Mouse (Mus musculus) fat pad, adult 2 months (tissue): ENCODE data around the gene Cdk14.

ENCODE experiments used
- DNase-seq: peaks from one replicate; pipeline ENCODE4 v3.0.0-alpha.2; 2011; ENCODE audit warnings: low read depth, low spot score; ENCODE audit errors: extremely low read depth

Cdk14 gene

DNA sequence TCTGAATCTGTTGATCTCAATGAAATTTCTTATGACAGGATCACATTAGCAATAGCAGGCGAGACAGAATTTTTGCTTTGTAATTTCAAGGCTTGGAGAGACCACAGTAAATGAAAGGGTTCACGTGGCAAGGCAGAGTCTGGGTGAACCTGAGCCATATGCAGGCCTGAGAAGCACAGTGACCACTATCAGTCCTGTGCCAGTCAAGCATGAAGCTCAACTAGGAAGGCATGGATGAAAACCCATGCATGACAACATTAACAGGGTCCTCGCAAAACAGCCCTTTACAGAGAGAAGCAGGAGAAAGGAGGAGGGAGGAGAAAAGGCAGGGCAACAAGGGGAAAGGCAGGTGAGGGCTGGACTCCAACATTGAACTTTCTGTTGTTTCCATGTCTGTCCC is 311.1 kb downstream of the Cdk14 start:
- DNase-seq: no peak

DNA sequence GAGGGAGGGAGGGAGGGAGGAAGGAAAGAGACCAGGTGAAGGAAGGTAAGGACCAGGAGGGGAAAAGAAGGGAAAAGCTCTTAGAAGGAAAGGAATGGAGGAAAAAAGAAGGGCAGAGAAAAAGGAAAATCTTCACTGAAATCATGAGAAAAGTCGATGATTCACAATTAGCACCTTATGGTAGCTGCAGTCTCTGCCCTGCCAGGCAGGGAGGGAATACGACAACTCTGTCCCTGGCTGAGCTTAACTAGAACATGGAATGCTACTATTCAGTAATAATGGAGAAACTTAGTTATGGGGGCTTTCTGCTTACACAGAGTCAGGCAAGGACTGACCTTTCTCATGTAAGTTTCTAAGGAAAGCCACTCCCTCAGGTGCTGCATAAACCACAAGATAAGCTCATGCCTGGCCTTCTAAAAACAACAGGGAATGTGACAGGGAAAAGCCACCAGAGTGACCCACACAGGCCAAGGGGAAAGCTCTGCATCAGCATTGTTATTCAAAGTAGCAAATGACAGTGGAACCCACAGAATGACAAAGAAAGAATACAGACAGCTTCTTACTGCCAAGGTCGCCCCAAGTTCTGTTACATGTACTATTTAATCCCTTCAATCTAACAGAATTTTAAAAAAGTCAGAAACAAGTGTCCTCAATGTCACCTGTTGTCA is 323.7 kb downstream of the Cdk14 start:
- DNase-seq: no peak

DNA sequence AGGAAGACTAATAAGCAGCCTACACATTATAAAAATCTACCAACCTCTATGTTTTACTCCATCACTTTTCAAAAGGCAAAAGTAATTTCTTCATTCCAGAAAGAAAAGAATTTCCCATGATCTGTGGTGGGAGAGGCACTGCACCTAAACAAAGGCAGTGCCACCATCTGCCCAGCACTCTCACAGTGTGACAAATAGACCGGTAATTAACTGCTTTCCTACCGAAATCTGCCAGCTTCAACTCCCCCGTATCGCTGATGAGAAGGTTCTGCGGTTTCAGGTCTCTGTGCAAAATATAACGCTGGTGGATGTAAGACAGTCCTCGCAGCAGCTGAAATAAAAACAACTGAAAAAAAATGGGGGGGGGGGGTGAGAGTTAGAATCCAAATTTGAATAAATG is 327.4 kb downstream of the Cdk14 start:
- no peak for DNase-seq

DNA sequence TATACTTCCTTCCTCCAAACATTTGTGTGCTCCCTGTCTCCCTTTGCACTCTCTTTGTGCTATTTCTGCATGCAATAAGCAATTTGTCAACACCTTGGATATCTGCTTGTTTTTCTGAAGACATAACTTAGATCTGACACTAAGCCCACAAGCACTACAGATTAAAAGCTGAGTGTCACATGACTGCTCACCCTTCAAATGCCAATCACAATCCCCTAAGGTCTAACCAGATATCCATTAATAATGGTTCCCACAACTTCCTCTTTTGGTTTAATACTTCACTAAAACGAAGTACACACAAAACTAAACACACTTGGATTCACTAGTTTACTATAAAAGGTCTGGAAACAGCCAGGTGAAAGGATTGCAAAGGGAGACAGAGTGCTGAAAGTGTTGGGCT is 348.6 kb downstream of the Cdk14 start:
- no peak for DNase-seq

DNA sequence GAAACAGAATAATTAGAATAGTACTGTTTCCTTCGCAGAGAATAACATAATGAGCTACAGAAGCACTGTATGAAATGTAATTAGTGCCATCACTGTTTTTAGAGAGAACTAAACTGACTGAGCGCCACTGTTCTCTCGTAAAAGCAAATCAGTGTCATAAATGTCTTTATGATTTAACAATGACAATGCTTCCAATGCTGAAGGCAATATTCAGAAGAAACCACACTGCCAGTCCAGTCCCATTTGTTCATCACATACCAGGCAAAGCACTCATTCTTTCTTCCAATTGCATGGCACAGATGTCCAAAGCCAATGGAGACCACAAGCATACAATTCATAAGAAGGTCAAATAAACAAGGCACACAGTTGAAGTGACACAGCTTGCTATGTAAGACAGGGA is 355.4 kb downstream of the Cdk14 start:
- DNase-seq: no peak

DNA sequence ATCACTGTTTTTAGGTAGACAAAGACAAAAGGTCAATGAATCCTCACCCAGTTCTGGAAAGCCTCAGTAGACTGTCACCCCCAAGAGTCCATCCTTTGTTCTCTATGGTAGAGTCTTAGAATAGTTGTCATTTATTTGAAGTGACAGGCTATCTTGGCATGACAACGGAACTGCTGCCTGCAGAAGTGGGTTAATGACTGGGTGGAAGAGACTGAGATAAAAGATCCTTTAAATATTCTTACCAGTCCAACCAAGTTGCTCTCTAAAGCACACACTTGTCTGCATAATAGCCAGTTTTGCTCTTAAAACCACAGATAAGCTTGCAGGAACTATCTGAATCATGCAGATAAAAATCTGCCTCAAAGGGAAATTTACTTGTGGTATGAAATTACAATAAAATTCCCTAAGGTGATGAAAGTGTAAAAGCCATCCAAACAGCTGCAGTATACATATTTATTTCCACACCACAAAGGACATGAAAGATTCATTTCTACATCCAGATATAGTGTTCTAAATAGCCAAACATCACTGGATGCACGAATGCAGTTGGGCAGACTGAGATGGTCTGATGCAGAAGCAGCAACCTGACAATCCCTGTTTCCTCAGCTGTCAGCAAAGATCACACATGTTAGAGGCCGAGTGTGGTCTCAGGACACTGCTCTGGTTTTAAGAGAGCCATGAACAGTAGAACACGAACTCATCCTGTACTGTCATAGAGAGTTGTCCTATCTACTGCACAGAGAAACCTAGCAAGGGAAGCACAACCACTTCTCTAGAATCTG is 363.8 kb downstream of the Cdk14 start:
- DNase-seq: no peak

DNA sequence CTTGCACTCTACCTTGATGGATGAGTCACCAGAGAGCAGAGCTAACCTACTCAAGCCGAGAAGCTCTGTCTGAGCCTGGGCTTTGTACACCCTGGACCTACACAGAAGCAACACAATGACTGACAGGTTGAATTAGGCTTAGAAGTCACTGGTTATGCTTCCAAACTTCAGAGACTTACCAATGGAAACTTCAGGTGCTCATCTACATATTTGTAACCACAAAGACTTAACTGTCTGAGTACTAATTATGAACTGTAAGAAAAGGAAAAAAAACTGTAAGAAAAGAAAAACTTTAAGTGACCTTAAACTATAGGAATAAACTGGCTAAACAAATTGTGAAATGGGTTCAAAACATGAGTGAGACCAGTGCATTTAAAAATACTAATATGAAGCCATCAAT is 364.6 kb downstream of the Cdk14 start:
- no peak for DNase-seq

DNA sequence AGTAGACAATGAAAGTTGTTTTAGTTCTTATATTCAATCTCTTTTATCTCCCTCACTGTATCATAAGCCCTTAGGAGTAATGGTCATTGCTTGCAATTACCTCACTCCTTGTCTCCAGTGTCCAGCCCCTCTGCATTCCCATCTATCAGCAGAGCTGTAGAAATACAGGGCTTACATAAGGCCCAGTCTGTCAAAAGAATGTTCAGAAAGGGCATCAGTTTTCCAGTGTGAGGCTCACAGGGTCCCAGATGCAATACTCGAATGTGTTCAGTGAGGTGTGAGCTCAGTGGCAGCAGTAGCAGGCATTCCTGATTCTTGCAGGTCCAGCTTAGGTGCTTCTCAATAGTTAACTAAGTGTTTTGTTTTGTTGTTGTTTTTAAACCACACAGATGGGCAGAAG is 365.8 kb downstream of the Cdk14 start:
- no peak for DNase-seq

DNA sequence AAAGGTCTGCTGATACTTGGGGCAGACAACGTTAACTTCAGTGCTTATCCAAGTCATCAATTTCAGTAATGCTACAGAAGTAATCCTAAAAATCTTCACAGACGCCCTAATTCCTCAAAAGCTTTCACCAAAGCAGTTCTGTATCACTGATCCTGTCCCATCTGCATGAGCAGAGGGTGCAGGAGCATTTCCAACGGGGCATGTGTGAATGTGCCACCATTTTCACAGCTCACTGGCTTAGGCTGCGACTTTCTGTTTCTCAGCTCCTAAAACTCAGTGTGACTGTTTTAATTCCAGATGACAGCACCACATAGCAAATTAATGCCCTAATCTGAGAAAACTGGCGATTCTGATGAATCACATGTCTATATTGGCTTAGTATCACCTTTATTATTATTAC is 375.8 kb downstream of the Cdk14 start:
- DNase-seq: no peak

DNA sequence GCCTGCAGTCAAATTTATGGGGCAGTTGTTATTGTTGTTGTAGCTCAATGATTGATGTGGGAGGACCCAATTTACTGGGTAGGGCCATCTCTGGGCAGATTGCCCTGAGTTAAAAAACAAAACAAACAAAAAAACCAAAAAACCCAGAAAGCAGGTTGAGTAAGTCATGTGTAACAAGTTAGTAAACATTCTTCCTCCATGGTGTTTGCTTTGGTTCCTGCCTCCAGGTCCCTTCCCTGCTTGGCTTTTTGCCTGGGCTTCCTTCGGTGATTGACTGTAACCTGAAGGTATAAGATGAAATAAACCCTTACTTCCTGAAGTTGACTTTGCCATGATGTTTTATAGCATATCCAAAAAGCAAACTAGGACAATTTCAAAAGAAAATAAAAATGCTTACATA is 377.4 kb downstream of the Cdk14 start:
- no peak for DNase-seq

DNA sequence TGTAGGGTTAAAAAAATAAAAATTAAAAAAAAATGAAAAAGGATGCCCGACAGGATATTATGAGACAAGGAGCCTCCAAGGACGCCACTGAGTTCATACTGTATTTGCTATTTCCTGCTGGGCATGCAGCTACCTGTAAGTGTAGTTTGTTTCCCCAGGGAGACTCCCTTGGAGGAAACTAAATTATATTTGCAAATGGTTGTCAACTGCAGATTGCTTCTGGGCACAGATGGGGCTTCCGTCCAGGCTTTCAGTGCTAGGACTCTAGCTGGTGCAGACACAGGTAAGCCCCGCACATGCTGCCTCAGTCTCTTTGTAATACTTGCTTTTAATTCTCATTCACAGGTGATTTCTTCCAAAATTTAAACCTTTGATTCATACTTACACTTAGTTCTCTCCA is 378.6 kb downstream of the Cdk14 start:
- no peak for DNase-seq

DNA sequence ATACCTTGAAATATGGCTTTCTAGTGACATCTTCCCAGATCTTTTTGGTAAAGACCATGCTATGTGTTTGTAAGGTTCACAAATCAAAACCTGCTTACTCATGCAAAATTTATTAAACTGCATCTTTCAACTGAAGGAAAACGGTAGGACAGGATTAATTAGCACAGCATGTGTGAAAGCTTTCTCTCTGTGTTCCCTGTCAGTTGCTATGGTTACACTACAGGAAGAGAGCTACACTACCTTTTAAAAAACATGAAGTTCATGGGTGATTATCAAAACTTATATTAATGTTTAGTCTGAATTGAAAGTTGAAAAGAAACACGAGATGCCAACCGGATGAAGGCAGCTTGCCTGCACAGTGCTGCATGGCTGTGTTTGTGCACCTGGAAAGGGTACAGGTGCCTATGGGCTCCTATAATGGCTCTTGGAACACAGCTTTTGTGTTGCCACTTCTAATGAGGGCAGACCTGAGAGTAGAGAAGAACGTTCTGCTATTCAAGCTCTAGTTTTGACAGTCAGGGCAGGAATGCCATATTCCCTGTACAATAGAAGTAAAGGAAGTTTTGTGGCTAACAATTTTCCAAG is 380.3 kb downstream of the Cdk14 start:
- no peak for DNase-seq

DNA sequence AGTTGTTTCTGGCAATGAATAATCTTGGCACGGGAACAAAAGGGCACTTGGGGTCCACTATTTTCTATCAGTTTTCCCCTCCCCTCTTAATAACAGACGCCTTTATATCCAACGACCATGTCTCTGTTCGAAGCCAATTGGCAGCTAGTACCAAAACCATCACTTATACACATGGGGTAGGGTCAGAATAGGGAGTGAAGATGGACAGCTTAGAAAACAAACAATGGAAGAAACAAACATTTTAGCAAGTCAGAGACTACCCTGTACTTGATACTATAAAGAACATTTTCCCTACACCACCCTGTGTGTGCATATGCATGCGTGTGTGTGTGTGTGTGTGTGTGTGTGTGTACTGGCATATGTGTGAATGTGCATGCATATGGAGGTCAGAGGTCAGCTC is 386.7 kb downstream of the Cdk14 start:
- no peak for DNase-seq

DNA sequence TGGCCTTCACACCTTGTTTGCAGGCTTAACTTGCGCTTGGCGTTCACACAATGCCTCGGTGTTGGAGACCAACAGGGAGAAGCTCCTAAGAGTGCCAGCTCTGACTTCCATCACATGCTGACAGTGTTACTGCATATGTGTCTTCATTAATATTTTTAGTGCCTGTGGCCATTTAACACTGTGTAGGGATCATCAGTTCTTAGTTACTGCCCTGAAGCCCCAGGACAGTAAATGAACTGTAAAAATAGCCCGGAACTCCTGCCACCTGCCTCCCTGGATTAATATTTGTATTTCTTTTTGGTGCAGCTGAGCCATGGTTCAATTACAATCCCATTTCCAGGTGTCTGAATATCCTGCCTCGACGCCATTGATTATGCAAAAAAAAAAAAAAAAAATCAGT is 387.3 kb downstream of the Cdk14 start:
- DNase-seq: no peak

DNA sequence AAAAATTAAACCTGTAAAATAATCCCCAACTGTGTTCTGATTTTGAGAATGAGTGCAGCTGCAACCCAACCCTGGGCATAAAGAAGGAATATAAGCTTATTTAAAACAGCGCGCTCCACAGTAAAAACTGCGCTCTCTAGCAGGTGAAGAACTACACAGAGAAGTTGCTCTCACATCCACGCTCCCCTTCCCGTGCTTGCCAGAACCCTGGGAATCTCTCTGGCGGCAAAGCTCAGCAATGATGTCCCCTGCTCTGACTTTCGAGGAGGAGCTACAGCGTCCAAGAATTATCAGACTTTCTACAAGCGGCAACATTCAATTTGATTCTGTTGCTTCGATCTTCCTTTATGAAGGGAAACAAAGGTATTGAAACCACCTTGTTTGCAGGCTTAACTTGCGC is 387.7 kb downstream of the Cdk14 start:
- no peak for DNase-seq

DNA sequence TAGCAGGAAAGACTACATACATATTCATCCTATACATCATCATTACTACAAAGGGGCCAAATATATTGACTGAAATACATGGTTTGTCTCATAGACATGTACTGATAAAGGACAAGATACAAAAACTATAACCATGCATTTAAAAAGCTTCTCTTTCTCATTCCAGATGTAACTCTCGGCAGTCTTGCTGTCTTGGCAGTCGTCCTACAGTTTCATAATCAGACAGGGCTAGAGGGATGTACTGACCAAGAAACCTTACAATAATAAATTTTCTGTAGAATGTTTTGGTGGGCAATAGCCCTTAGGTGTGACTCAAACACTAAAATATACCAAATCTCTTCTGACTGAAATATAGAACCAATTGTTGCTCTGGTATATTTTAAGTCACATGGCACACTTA is 389.7 kb downstream of the Cdk14 start:
- no peak for DNase-seq

DNA sequence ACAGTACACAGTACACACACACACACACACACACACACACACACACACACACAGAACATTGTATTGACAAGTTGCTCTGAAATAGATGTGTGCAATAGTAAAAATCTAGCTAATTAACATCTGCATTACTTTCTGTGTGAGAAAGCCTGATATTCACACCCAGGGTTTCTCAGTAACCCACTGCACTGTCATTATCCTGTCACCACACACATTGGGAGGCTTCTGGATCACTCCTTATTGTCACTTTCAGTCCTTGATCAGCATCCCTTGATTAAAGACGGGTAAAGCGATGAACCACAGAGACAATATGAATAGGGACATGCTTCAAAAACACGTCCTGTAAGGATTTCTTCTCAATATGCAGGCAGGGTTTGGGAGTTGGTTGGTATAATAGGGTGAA is 401.2 kb downstream of the Cdk14 start:
- no peak for DNase-seq

DNA sequence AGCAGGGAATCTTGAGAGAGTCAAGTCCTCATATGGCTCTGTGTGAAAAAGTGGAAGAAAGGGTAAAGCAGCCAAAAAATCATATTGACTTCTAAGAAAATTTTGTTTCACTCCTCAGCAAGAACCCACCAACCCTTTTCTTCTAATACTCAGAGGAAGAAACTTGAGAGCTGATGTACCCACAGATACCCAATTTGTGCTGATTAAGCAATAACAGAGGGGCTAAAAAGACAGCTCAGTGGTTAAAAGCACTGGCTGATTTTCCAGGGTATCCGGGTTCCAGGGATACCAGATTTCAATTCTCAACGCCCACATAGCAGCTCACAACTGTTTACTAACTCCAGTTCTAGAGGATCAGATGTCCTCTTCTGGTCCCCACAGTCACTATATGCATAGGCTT is 401.9 kb downstream of the Cdk14 start:
- no peak for DNase-seq

DNA sequence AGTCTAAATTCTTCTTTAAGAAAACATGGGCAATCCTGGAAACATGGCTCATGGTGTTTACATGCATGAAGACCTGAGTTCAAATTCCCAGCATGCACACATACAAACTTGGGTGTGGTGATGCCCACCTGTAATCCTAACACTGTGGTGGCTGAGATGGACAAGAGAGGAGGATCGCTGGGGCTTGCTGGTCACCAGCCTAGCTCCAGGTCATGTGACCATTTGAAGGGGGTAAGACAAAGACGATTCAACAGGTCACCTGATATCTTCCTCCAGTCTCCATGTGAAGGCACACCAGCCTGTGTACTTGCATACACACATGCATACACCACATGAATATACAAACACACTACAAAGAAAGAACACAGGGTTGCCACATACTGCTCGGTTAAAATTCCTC is 406.3 kb downstream of the Cdk14 start:
- no peak for DNase-seq

DNA sequence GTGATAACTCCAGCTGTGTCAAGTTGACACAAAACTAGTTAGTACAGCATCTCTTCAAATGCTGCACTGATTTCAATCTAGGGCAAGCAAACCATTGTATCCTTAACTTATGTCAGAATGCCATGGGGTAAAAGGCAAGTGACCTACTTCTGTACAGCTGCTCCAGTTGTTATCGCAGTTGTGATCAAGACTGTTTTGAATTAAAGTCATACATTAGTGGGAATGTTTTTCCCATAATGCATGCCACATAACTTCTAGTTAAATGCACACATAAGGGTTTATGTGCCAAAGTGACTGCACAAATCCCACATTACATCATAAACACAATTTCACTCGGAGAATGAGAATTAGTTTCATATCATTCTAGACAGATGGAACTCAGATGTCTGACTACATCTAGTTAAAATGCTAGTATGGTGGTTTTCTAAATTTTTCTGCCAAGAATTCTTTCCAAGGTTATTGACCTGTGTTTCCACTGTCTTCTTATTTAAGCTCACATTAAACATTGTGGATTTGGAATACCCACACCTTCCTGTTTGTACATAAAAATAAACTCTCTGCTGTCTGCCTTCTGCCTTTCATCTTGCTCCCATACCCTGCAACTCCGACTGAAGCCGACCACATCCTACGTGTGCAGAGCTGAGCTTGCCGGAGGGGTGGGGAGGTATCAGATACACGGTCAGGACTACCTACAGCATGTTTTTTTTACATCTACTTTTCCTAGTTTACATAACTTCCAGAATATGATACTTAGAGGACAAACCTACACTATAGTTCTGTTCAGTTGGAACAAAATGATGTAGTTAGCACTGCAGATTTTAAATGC is 407.4 kb downstream of the Cdk14 start:
- DNase-seq: no peak

DNA sequence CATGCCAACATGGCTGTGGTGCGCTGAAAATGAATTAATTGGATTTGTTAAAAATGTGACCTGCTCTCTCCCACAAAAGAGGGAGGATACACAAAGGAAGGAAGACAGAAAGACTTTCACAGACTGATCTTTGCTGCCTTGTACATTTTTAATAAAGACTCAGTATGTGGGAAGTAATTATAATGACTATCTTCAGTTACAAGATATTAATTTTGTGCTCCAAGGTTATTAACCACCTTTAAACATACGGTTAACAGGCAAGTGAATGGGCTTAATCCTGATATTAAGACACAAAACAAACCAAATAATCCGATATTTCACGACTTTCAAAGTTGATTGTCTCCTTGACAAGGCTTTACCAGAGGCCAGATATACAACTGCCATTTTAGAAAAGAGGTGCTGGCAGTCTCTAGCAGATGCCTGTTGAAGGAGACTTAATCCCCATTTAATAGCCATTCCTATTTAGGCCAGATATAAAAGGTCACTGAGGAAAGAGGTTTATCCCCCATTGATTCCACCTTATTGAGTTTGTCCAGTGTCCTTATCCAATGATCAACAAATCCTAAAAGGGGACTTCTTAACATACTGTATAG is 411.9 kb downstream of the Cdk14 start:
- DNase-seq: no peak
